Comparison of ENCODE assay signal across 7 mouse cellular contexts in the genomic region with DNA sequence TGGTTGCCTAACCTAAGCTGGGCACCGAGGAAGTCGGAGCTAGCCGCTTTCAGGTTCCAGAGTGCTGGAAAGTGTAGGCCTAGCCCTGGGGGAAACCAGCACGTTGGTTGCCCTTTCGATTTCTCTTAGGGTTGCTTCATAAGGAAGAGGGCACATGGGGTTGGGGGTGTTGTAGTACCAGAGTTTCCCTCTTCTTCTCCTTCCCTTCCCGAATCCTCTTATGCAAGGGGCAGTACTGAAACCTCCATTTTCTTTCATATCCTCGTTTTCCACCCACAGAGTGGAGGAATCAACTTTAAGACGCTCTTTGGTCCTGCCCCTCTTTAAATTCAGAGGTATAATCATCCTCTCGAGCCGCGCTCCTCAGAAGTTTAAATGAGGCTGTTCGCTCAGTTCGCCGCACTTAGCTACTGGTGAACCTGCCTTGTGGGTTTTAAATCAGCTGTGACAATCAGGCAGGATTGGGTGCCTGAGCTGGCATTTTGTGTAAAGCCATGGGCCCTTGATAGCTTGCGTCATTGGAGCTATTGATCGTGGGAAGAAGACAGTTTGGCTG. TPM values are rescaled to one million over a fixed set of nuclear protein-coding genes. Genes with fewer than 3 reads are reported as not detected.
DNase-seq lines count a peak whose midpoint lies in the region; ATAC-seq and TF ChIP-seq lines count a peak whose summit lies in the region.

No protein-coding gene starts in this region.

- no peak overlapping the region; the same call in 1 of the 2 replicates for H3K27ac ChIP-seq in forebrain, embryonic 13.5 days
- H3K27ac ChIP-seq in intestine, embryonic 15.5 days: peak overlapping the region; percentile 89

- no peak for TF ChIP-seq CTCF in E14TG2a.4 (conservative IDR thresholded peaks at IDR 0.05; ENCODE audit: low read length)

- no peaks in the 10 kb centered on the region for H3K27me3 ChIP-seq in E14TG2a.4 (ENCODE audit: insufficient read depth, low read length)
- no peaks in the 10 kb centered on the region for H3K27me3 ChIP-seq in forebrain, embryonic 13.5 days
- H3K27me3 ChIP-seq in intestine, embryonic 15.5 days (replicated peaks): no peaks in the 10 kb centered on the region
- H3K27me3 ChIP-seq in splenic B cell, adult 2 months (ENCODE audit: control insufficient read depth, insufficient read depth, low read length, poor library complexity, severe bottlenecking): no peaks in the 10 kb centered on the region

- 1% methylated on average over 16 of the region's 16 CpGs for WGBS in forebrain, embryonic 13.5 days
- WGBS in intestine, embryonic 15.5 days: 2% methylated on average over 16 of the region's 16 CpGs

- H3K9me3 ChIP-seq in E14TG2a.4 (ENCODE audit: low read length): no peaks in the 10 kb centered on the region
- no peaks in the 10 kb centered on the region for H3K9me3 ChIP-seq in forebrain, embryonic 13.5 days (replicated peaks)
- no peaks in the 10 kb centered on the region for H3K9me3 ChIP-seq in intestine, embryonic 15.5 days

- peak overlapping the region; percentile 92 for H3K9ac ChIP-seq in forebrain, embryonic 13.5 days
- peak overlapping the region; percentile 96 for H3K9ac ChIP-seq in intestine, embryonic 15.5 days

- peak overlapping the region; percentile 96 for H3K4me3 ChIP-seq in E14TG2a.4 (replicated peaks; ENCODE audit: low read length)
- H3K4me3 ChIP-seq in forebrain, embryonic 13.5 days: peak overlapping the region; percentile 97
- peak overlapping the region; percentile 99 for H3K4me3 ChIP-seq in intestine, embryonic 15.5 days (replicated peaks)

- peaks cover 70% of the 10 kb centered on the region for H3K4me1 ChIP-seq in E14TG2a.4 (replicated peaks; ENCODE audit: low read depth, low read length)
- H3K4me1 ChIP-seq in forebrain, embryonic 13.5 days: peaks cover 37% of the 10 kb centered on the region
- peaks cover 20% of the 10 kb centered on the region for H3K4me1 ChIP-seq in intestine, embryonic 15.5 days (replicated peaks)

- no peak for ATAC-seq in forebrain, embryonic 13.5 days
- no peak for ATAC-seq in intestine, embryonic 15.5 days
- ATAC-seq in megakaryocyte progenitor cell, adult 5-6 weeks (replicated peaks; ENCODE audit: poor library complexity): peak; percentile 70

- DNase-seq in adrenal gland, adult 18-20 months (ENCODE audit: low spot score in 2 of 2): peak; percentile 35 to 38
- peak; percentile 56 for DNase-seq in splenic B cell, adult 2 months (ENCODE audit: low read depth, low spot score)
- no peak for DNase-seq in urinary bladder, postnatal 25 days (ENCODE audit: low spot score)

- peaks cover 10% of the 10 kb centered on the region; the same call in 1 of the 2 replicates for H3K36me3 ChIP-seq in E14TG2a.4 (ENCODE audit: insufficient read depth, low read length)
- H3K36me3 ChIP-seq in forebrain, embryonic 13.5 days (ENCODE audit: poor library complexity, severe bottlenecking): no peaks in the 10 kb centered on the region
- no peaks in the 10 kb centered on the region for H3K36me3 ChIP-seq in intestine, embryonic 15.5 days
- H3K36me3 ChIP-seq in splenic B cell, adult 2 months (ENCODE audit: control insufficient read depth, insufficient read depth, low read length, poor library complexity, severe bottlenecking): no peaks in the 10 kb centered on the region

- peak overlapping the region; percentile 88 for H3K4me2 ChIP-seq in forebrain, embryonic 13.5 days
- peak overlapping the region; percentile 63 for H3K4me2 ChIP-seq in intestine, embryonic 15.5 days (replicated peaks)

RNA-seq across cellular contexts. Expression of a gene that starts 1.4 kb away (rescaled TPM):
- total RNA-seq in adrenal gland, adult 18-20 months (2021): 100 to 1,000 TPM in 1 of 2 experiments, 10 to 100 TPM in 1; 85.2 to 122 TPM
- polyA plus RNA-seq in forebrain, embryonic 13.5 days (2015; fragmentation: Nextera tagmentation; extraction: Ambion mirVana): 14.1 and 16.3 TPM in 2 replicates
- polyA plus RNA-seq in intestine, embryonic 15.5 days (2015; fragmentation: Nextera tagmentation; extraction: Ambion mirVana): 21.1 and 23.5 TPM in 2 replicates
- 134 and 142 TPM in 2 replicates for total RNA-seq in megakaryocyte progenitor cell, adult 5-6 weeks (2015)
- total RNA-seq in megakaryocyte progenitor cell, adult 5-6 weeks (2017): 52.9 and 67.5 TPM in 2 replicates
